10 mouse cellular contexts compared by ENCODE assay signal in the genomic region with DNA sequence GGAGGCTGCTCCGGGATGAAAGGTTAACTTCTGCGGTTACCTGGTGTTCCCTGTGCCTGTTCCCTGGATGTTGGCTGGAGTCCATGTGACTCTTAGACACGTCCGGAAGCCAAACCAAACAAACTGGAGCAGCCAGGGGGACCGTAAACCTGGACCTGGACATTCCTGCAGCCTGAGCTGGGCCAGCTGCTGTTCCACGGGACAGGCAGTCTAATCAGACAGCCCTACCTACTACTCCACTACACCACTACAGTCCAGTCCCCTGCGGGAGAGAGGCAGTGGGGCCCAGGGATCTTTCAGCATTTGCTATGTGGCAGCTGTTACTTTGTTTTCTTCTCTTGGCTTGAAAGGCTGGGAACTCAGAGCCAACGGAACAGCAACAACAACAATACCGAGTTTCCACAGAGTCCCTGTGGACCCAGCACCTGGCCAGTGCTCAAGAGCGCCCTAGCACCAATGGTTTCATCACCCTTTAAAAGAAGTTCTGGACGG. TPM values are rescaled to one million over a fixed set of nuclear protein-coding genes. Genes with fewer than 3 reads are reported as not detected.
DNase-seq lines count a peak whose midpoint lies in the region; ATAC-seq and TF ChIP-seq lines count a peak whose summit lies in the region.
"Had no signal": no experiment of that assay in that cellular context is flagged by ENCODE, and none has a peak within 500 bp of the region (broad histone marks: within the 10 kb centered on the region; RNA-seq: fewer than 3 reads in every experiment).

No protein-coding gene starts in this region.

- no peak overlapping the region; the same call in 1 of the 2 replicates for H3K4me2 ChIP-seq in lung, embryonic 15.5 days
- H3K4me2 ChIP-seq in hindbrain, embryonic 13.5 days, result no peak overlapping the region

- no peaks in the 10 kb centered on the region for H3K9me3 ChIP-seq in lung, embryonic 15.5 days
- no peaks in the 10 kb centered on the region for H3K9me3 ChIP-seq in hindbrain, embryonic 13.5 days

- intact Hi-C loops in gastrocnemius, postnatal 14 days (cut with DNase I; ENCODE audit: low total_unique reads), result no loop called here

- H3K4me1 ChIP-seq in lung, embryonic 15.5 days, result peaks cover 21% of the 10 kb centered on the region
- H3K4me1 ChIP-seq in cerebellum, adult 2 months (ENCODE audit: control insufficient read depth, insufficient read depth, low read length), result no peaks in the 10 kb centered on the region
- no peaks in the 10 kb centered on the region for H3K4me1 ChIP-seq in hindbrain, embryonic 13.5 days (replicated peaks)

- H3K4me3 ChIP-seq in lung, embryonic 15.5 days, result no peak overlapping the region
- no peak overlapping the region for H3K4me3 ChIP-seq in cerebellum, adult 2 months (replicated peaks; ENCODE audit: insufficient read depth, low read depth, low read length)
- no peak overlapping the region for H3K4me3 ChIP-seq in hindbrain, embryonic 13.5 days

- TF ChIP-seq POLR2A in cerebellum, adult 2 months (IDR thresholded peaks at IDR 0.05; ENCODE audit: borderline replicate concordance, insufficient read depth, low read length), result no peak

- no peak overlapping the region; the same call in 1 of the 2 replicates for H3K9ac ChIP-seq in lung, embryonic 15.5 days
- no peak overlapping the region for H3K9ac ChIP-seq in hindbrain, embryonic 13.5 days

- peak; percentile 90 for ATAC-seq in lung, embryonic 15.5 days (ENCODE audit: borderline replicate concordance, extremely low read depth, low FRiP score, low TSS enrichment)
- ATAC-seq in hindbrain, embryonic 13.5 days (ENCODE audit: low FRiP score), result no peak

- TF ChIP-seq CTCF in cerebellum, adult 2 months (IDR thresholded peaks at IDR 0.05; ENCODE audit: borderline replicate concordance, insufficient read depth, low read depth, low read length), result no peak

- peak; percentile 66 for DNase-seq in adrenal gland, postnatal 14 days
- peak; percentile 63 for DNase-seq in gastrocnemius, postnatal 14 days
- peak; percentile 93 to 97 for DNase-seq in kidney, adult 8-10 months
- DNase-seq in thymus, postnatal 10 days (ENCODE audit: low spot score in 2 of 2), result no peak
- DNase-seq in frontal cortex, postnatal 36 days (ENCODE audit: low spot score in 2 of 2), result no peak
- no peak for DNase-seq in cerebellum, adult 2 months

- H3K36me3 ChIP-seq in lung, embryonic 15.5 days, result no peaks in the 10 kb centered on the region
- H3K36me3 ChIP-seq in hindbrain, embryonic 13.5 days, result no peaks in the 10 kb centered on the region

- no peaks in the 10 kb centered on the region for H3K27me3 ChIP-seq in lung, embryonic 15.5 days
- no peaks in the 10 kb centered on the region for H3K27me3 ChIP-seq in cerebellum, adult 2 months (ENCODE audit: control insufficient read depth, insufficient read depth, low read length)
- 0 out of 2 replicates have a peak, but pooled peaks cover 3% of the 10 kb centered on the region for H3K27me3 ChIP-seq in hindbrain, embryonic 13.5 days

- peak overlapping the region; percentile 84 for H3K27ac ChIP-seq in lung, embryonic 15.5 days
- no peak overlapping the region for H3K27ac ChIP-seq in cerebellum, adult 2 months (ENCODE audit: insufficient read depth, low read length)
- no peak overlapping the region for H3K27ac ChIP-seq in hindbrain, embryonic 13.5 days
- H3K27ac ChIP-seq: macrophage had no signal

- WGBS in lung, embryonic 15.5 days, result 30% methylated on average over 11 of the region's 11 CpGs
- WGBS in cerebellum, adult 2 months, result 29% methylated on average over 11 of the region's 11 CpGs
- 80% methylated on average over 11 of the region's 11 CpGs for WGBS in hindbrain, embryonic 13.5 days

RNA-seq across cellular contexts. Expression of gene Herpud1, which starts 8.5 kb away (rescaled TPM):
- total RNA-seq in adrenal gland, postnatal 14 days (2021), result 112 and 114 TPM in 2 replicates
- 10 to 100 TPM; 55.1 to 75.2 TPM for total RNA-seq in gastrocnemius, postnatal 14 days (2021)
- 107 and 116 TPM in 2 replicates for polyA plus RNA-seq in lung, embryonic 15.5 days (2015; fragmentation: Nextera tagmentation; extraction: Ambion mirVana)
- 119 and 125 TPM in 2 replicates for polyA plus RNA-seq in cerebellum, adult 2 months (2012; rRNA removed)
- 55.8 and 59.3 TPM in 2 replicates for polyA plus RNA-seq in hindbrain, embryonic 13.5 days (2015; fragmentation: Nextera tagmentation; extraction: Ambion mirVana)

RNA-seq across cellular contexts. Expression of gene Slc12a3, which starts 48.8 kb away (rescaled TPM):
- 0.11 and 0.19 TPM in 2 replicates for total RNA-seq in adrenal gland, postnatal 14 days (2021)
- total RNA-seq in gastrocnemius, postnatal 14 days (2021), result not detected
- polyA plus RNA-seq in lung, embryonic 15.5 days (2015; fragmentation: Nextera tagmentation; extraction: Ambion mirVana), result 0.14 TPM in 1 of 2 replicates, not detected in the other
- 1.7 and 2.2 TPM in 2 replicates for polyA plus RNA-seq in cerebellum, adult 2 months (2012; rRNA removed)
- polyA plus RNA-seq in hindbrain, embryonic 13.5 days (2015; fragmentation: Nextera tagmentation; extraction: Ambion mirVana), result 0.14 and 0.19 TPM in 2 replicates
- total RNA-seq: adrenal gland, postnatal 36 days had no signal
- polyA plus RNA-seq: macrophage had no signal

RNA-seq across cellular contexts. Expression of gene Nlrc5, which starts 56.4 kb away (rescaled TPM):
- 2.0 and 9.7 TPM in 2 replicates for total RNA-seq in adrenal gland, postnatal 14 days (2021)
- total RNA-seq in gastrocnemius, postnatal 14 days (2021), result under 1 TPM; 0.13 to 0.41 TPM
- 0.10 and 0.43 TPM in 2 replicates for polyA plus RNA-seq in lung, embryonic 15.5 days (2015; fragmentation: Nextera tagmentation; extraction: Ambion mirVana)
- 0.71 and 0.82 TPM in 2 replicates for polyA plus RNA-seq in cerebellum, adult 2 months (2012; rRNA removed)
- 0.13 and 0.29 TPM in 2 replicates for polyA plus RNA-seq in hindbrain, embryonic 13.5 days (2015; fragmentation: Nextera tagmentation; extraction: Ambion mirVana)

Comparison
In these comparisons a context has a peak if more than half of its experiments do, and no peak if none do; other contexts are left out.
1. DNase-seq: peak in adrenal gland, postnatal 14 days (single experiment), gastrocnemius, postnatal 14 days (single experiment) and kidney, adult 8-10 months (2 of 2); none in thymus, postnatal 10 days (0 of 2), frontal cortex, postnatal 36 days (0 of 2) and cerebellum, adult 2 months (0 of 2).